Comparison of ENCODE assay signal across 21 mouse cellular contexts in the genomic region with DNA sequence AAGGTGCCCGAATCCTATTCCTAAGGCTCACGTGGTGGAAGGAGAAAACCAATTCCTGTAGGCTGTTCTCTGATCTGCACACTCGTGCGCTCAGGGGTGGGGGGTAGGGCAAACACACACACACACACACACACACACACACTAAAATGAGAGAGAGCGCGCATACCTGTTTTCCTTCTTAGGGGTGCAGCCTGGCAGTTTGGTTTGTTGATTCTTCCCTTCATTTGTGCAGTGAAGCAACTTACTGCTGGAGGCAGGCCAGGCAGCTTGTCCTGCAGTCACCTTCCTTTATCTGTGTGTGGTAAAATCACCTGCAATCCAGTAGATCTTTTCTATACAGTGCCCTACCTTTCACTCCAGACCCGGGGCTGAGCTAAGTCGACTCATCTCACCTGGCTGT.
"Had no signal": no experiment of that assay in that cellular context is flagged by ENCODE, and none has a peak within 500 bp of the region (broad histone marks: within the 10 kb centered on the region; RNA-seq: fewer than 3 reads in every experiment).

No protein-coding gene starts in this region.

- H3K4me2 ChIP-seq: lung, embryonic 14.5 days; midbrain, embryonic 12.5 days; midbrain, embryonic 15.5 days; neural tube, embryonic 12.5 days; neural tube, embryonic 15.5 days had no signal

- H3K27ac ChIP-seq: kidney, postnatal 0 days; left cerebral cortex, adult 2 months; liver, embryonic 14.5 days; macrophage; midbrain, embryonic 12.5 days; midbrain, embryonic 15.5 days; neural tube, embryonic 12.5 days; neural tube, embryonic 15.5 days had no signal

- ATAC-seq: hindbrain, embryonic 16.5 days; inflammation-experienced regulatory T-cells, adult 6 months; intestine, embryonic 16.5 days; midbrain, embryonic 15.5 days had no signal

- DNase-seq: kidney, adult 2 months; kidney, postnatal 25 days; layer of hippocampus, postnatal 36 days; lung, embryonic 14.5 days; lung, postnatal 10 days; right cerebral cortex, adult 18-20 months; right cerebral cortex, postnatal 14 days; right cerebral cortex, postnatal 4 days; thymus, adult 18-20 months; thymus, postnatal 36 days had no signal

- H3K9ac ChIP-seq: liver, embryonic 14.5 days; lung, embryonic 14.5 days; midbrain, embryonic 12.5 days; midbrain, embryonic 15.5 days; neural tube, embryonic 12.5 days; neural tube, embryonic 15.5 days had no signal

- H3K9me3 ChIP-seq: midbrain, embryonic 12.5 days; midbrain, embryonic 15.5 days; neural tube, embryonic 12.5 days; neural tube, embryonic 15.5 days had no signal

- H3K27me3 ChIP-seq: midbrain, embryonic 15.5 days; neural tube, embryonic 15.5 days had no signal

- H3K4me3 ChIP-seq: left cerebral cortex, adult 2 months; midbrain, embryonic 12.5 days; midbrain, embryonic 15.5 days; neural tube, embryonic 12.5 days; neural tube, embryonic 15.5 days had no signal

- H3K36me3 ChIP-seq: midbrain, embryonic 12.5 days; midbrain, embryonic 15.5 days; neural tube, embryonic 12.5 days; neural tube, embryonic 15.5 days had no signal
